Mouse (Mus musculus): Measurements from ENCODE around the gene Tgfbi. TPM values are rescaled to one million over a fixed set of nuclear protein-coding genes. Genes with fewer than 3 reads are reported as not detected.

Gene Tgfbi
- polyA plus RNA-seq, 1 experiment from 2014 or later: 65.0 TPM

DNA sequence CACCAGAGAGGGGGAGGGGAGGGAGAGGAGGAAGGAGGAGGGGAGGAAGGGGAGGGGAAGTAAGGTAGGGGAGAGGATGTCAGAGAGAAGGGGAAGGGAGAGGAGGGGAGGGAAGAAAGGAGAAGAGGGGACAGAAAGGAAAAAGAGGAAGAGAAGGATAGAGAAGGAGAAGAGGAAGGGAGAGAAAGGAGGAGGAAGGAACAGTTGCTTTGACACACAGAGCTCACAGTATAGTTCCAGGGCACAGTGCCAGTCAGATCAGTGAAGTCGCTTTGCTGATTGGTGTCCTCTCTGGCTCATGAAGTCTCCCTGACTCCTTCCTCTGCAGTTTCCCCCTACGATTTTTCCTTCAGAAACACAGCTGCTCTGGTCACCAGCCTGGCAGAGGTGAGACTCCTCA is 17.4 kb upstream of the Tgfbi start:
- no peak for ATAC-seq (replicated peaks; ENCODE audit: insufficient number of reproducible peaks, low FRiP score, low TSS enrichment)
- Histone ChIP-seq H3K27me3 (ENCODE audit: control insufficient read depth, insufficient read depth, low read length) (no peaks in the 10 kb centered on the region), H3K9me3 (replicated peaks; ENCODE audit: control insufficient read depth, low read length) (no peaks in the 10 kb centered on the region), H3K27ac (ENCODE audit: low read depth, low read length) (no peak overlapping the region), H3K36me3 (ENCODE audit: control insufficient read depth, insufficient read depth, low read length) (no peaks in the 10 kb centered on the region), H3K9ac (ENCODE audit: low read depth, low read length) (no peak overlapping the region), H3K4me1 (ENCODE audit: control insufficient read depth, insufficient read depth, low read length) (peaks cover 48% of the 10 kb centered on the region), H3K4me3 (ENCODE audit: low read depth, low read length) (no peak overlapping the region), H3K4me2 (no peak overlapping the region)
- WGBS (ENCODE audit: insufficient replicate concordance): 44% methylated on average over 2 of the region's 2 CpGs

DNA sequence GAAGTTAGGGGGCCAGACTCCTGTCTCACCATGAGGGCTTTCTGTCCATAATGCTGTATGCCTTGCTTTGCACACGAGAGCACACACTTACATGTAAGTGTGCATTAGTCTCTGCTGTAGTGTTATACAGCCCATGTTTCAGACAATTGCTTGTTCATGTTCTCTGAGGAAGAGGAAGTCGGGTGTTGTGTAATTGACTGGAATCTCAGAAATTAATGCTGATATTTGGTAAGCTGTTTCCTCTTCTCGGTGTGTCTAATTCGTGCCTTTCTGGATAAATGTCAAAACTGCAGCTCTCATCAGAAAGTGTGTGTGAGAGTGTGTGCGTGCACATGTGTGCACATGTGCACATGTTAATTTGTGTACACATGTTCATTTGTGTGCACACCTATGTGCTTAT is 16.1 kb upstream of the Tgfbi start:
- H3K4me1 ChIP-seq (ENCODE audit: control insufficient read depth, insufficient read depth, low read length): peaks cover 49% of the 10 kb centered on the region

DNA sequence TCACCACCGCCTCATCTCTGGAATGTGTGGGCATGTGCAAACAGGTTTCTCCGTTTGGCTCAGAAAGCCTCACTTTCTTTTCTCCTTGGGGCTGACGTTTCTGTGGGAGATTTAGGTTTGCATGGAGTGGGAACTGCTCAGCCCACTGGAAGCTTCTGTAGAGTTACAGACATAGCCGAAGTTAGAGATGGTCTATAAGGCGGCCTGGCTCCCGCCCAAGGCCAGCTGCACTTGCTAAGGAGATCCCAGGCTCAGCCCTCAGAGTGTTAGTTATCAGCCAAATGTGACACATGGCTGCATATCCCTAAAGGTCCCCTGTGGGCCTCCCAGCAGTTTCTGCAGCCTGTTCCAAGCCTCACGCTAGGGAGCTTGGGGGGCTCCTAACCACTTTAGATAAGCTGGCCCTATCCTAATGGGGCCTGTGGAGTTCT is 15.3 kb upstream of the Tgfbi start:
- no peaks in the 10 kb centered on the region for H3K9me3 ChIP-seq (replicated peaks; ENCODE audit: control insufficient read depth, low read length)
- no peaks in the 10 kb centered on the region for H3K27me3 ChIP-seq (ENCODE audit: control insufficient read depth, insufficient read depth, low read length)
- peaks cover 45% of the 10 kb centered on the region for H3K4me1 ChIP-seq (ENCODE audit: control insufficient read depth, insufficient read depth, low read length)
- ATAC-seq (replicated peaks; ENCODE audit: insufficient number of reproducible peaks, low FRiP score, low TSS enrichment): no peak
- no peak overlapping the region for H3K9ac ChIP-seq (ENCODE audit: low read depth, low read length)
- WGBS (ENCODE audit: insufficient replicate concordance): 36% methylated on average over 7 of the region's 7 CpGs
- peak overlapping the region; percentile 18; the same call in 1 of the 2 replicates for H3K27ac ChIP-seq (ENCODE audit: low read depth, low read length)
- H3K36me3 ChIP-seq (ENCODE audit: control insufficient read depth, insufficient read depth, low read length): no peaks in the 10 kb centered on the region
- H3K4me2 ChIP-seq: 0 out of 2 replicates have a peak overlapping the region, but pooled peaks have one; percentile 1
- no peak overlapping the region for H3K4me3 ChIP-seq (ENCODE audit: low read depth, low read length)

More for the DNA sequence above, 16.1 kb upstream of the Tgfbi start:
- WGBS (ENCODE audit: insufficient replicate concordance): 82% methylated on average over 5 of the region's 5 CpGs
- H3K36me3 ChIP-seq (ENCODE audit: control insufficient read depth, insufficient read depth, low read length): no peaks in the 10 kb centered on the region
- H3K27ac ChIP-seq (ENCODE audit: low read depth, low read length): no peak overlapping the region
- no peak overlapping the region for H3K4me2 ChIP-seq
- H3K9ac ChIP-seq (ENCODE audit: low read depth, low read length): no peak overlapping the region
- H3K9me3 ChIP-seq (replicated peaks; ENCODE audit: control insufficient read depth, low read length): no peaks in the 10 kb centered on the region
- ATAC-seq (replicated peaks; ENCODE audit: insufficient number of reproducible peaks, low FRiP score, low TSS enrichment): no peak
- H3K4me3 ChIP-seq (ENCODE audit: low read depth, low read length): no peak overlapping the region
- H3K27me3 ChIP-seq (ENCODE audit: control insufficient read depth, insufficient read depth, low read length): no peaks in the 10 kb centered on the region

DNA sequence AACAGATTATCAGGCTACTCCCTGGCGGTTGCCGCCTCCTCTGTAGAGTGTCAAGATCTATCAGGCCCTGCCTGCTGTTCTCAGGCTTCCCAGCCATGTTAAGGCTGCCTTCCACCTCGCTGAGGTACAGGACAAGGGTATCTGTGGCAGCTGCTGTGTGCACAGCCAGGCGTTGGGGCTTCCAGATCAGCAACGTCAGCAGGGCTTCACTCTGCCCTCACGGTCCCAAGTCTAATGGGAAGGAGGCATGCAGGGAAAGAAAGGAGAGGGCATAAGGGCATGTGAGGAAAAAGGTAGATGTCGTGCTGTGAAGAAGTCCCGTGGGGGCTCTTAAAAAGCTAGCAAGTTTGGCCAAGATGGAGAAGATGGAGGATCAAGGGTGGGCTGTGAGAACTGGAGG is 14.1 kb upstream of the Tgfbi start:
- H3K9ac ChIP-seq (ENCODE audit: low read depth, low read length): no peak overlapping the region
- 42% methylated on average over 8 of the region's 8 CpGs for WGBS (ENCODE audit: insufficient replicate concordance)

DNA sequence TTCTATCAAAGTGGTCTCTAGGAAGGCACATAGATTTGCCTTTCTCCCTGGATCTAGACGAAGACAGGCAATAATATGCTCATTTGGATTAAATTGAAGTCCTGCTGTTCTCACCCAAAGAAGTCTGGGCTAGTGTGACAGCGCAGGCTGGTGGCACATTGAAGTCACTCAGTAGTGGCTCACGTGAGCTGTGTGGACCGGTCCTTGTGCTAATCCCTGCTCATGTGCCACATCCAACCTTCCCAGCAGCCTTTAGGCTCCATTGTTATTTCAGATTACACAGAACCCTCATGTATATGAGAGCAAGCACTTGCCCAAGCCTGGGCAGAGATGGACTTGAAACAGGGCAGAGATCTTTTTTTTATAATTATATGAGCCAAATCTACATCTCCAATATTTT is 12.0 kb upstream of the Tgfbi start:
- no peak for ATAC-seq (replicated peaks; ENCODE audit: insufficient number of reproducible peaks, low FRiP score, low TSS enrichment)

More for the DNA sequence above, 14.1 kb upstream of the Tgfbi start:
- no peak overlapping the region for H3K4me2 ChIP-seq
- no peak for ATAC-seq (replicated peaks; ENCODE audit: insufficient number of reproducible peaks, low FRiP score, low TSS enrichment)
- H3K4me1 ChIP-seq (ENCODE audit: control insufficient read depth, insufficient read depth, low read length): peaks cover 34% of the 10 kb centered on the region
- H3K4me3 ChIP-seq (ENCODE audit: low read depth, low read length): no peak overlapping the region
- H3K36me3 ChIP-seq (ENCODE audit: control insufficient read depth, insufficient read depth, low read length): no peaks in the 10 kb centered on the region
- H3K9me3 ChIP-seq (replicated peaks; ENCODE audit: control insufficient read depth, low read length): no peaks in the 10 kb centered on the region
- 0 out of 2 replicates have a peak overlapping the region, but pooled peaks have one; percentile 50 for H3K27ac ChIP-seq (ENCODE audit: low read depth, low read length)
- no peaks in the 10 kb centered on the region for H3K27me3 ChIP-seq (ENCODE audit: control insufficient read depth, insufficient read depth, low read length)

DNA sequence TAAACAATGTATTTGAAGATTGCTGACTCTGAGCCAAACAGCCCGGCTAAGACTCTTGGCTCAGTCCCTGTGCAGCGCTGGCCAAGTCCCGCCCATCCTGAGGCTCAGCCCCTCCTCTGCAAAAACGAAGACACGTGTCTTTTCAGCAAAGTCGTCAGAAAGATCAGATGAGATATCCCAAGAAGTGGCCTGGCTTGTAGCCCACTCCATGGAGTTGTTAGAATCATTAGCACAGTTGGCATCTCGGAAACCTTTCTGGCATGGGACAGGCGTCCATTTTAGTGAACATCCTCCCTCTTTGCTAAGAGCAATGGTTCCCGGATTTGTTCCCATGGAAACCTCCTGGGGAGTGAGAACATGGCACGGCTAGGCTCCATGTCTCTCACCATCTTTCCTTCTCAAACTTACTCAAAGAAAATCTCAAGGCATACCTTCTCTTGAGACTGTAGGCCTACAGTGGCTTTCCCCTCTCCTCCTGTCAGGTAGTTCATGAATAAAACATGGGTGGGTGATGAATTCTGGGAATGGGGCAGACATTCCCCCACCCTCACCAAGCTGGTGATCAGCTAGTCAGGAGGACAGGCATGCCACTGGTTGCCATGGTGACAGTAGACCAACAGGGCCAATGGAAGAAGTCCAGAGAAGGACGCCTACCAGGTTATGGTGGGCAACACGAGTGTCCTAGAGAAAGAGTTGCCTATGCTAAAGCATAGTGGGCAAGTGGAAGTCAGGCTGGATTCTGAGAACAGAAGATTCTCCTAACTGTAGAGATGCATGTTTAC is 11.3 kb upstream of the Tgfbi start:
- no peaks in the 10 kb centered on the region for H3K27me3 ChIP-seq (ENCODE audit: control insufficient read depth, insufficient read depth, low read length)
- H3K4me3 ChIP-seq (ENCODE audit: low read depth, low read length): no peak overlapping the region
- H3K4me1 ChIP-seq (ENCODE audit: control insufficient read depth, insufficient read depth, low read length): peaks cover 42% of the 10 kb centered on the region
- no peaks in the 10 kb centered on the region for H3K9me3 ChIP-seq (replicated peaks; ENCODE audit: control insufficient read depth, low read length)
- ATAC-seq (replicated peaks; ENCODE audit: insufficient number of reproducible peaks, low FRiP score, low TSS enrichment): no peak
- 62% methylated on average over 12 of the region's 12 CpGs for whole genome bisulfite sequencing (ENCODE audit: insufficient replicate concordance)
- H3K36me3 ChIP-seq (ENCODE audit: control insufficient read depth, insufficient read depth, low read length): no peaks in the 10 kb centered on the region
- H3K4me2 ChIP-seq: no peak overlapping the region
- no peak overlapping the region for H3K27ac ChIP-seq (ENCODE audit: low read depth, low read length)
- H3K9ac ChIP-seq (ENCODE audit: low read depth, low read length): no peak overlapping the region

More for the DNA sequence above, 12.0 kb upstream of the Tgfbi start:
- Histone ChIP-seq H3K4me2 (no peak overlapping the region), H3K36me3 (ENCODE audit: control insufficient read depth, insufficient read depth, low read length) (no peaks in the 10 kb centered on the region), H3K4me1 (ENCODE audit: control insufficient read depth, insufficient read depth, low read length) (peaks cover 42% of the 10 kb centered on the region), H3K27me3 (ENCODE audit: control insufficient read depth, insufficient read depth, low read length) (no peaks in the 10 kb centered on the region), H3K9ac (ENCODE audit: low read depth, low read length) (no peak overlapping the region), H3K9me3 (replicated peaks; ENCODE audit: control insufficient read depth, low read length) (no peaks in the 10 kb centered on the region), H3K27ac (ENCODE audit: low read depth, low read length) (no peak overlapping the region), H3K4me3 (ENCODE audit: low read depth, low read length) (no peak overlapping the region)
- 79% methylated on average over 4 of the region's 4 CpGs for WGBS (ENCODE audit: insufficient replicate concordance)

DNA sequence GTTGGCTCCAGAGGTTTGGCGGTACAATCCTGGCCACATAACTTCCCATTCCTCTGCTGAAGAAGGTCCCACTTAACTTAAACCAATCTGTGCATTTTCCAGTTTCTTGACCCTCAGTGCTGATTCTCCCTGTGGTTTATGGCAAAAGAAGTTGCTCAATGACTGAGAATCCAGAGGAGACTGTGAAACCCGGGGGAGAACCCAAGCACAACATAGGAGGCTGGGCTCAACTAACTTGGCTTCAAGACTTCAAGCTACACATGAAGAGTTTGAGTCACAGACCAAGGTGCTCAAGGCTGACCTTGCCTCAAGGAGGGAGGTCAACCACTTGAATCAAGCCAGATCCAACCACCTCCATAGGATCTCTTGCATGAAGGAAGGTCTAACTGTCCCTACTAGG is 9.8 kb upstream of the Tgfbi start:
- Histone ChIP-seq H3K27ac (ENCODE audit: low read depth, low read length) (no peak overlapping the region; the same call in 1 of the 2 replicates), H3K9ac (ENCODE audit: low read depth, low read length) (no peak overlapping the region), H3K4me2 (no peak overlapping the region), H3K36me3 (ENCODE audit: control insufficient read depth, insufficient read depth, low read length) (no peaks in the 10 kb centered on the region), H3K4me3 (ENCODE audit: low read depth, low read length) (no peak overlapping the region), H3K27me3 (ENCODE audit: control insufficient read depth, insufficient read depth, low read length) (no peaks in the 10 kb centered on the region), H3K9me3 (replicated peaks; ENCODE audit: control insufficient read depth, low read length) (no peaks in the 10 kb centered on the region), H3K4me1 (ENCODE audit: control insufficient read depth, insufficient read depth, low read length) (peaks cover 27% of the 10 kb centered on the region)
- WGBS (ENCODE audit: insufficient replicate concordance): 86% methylated on average over 2 of the region's 2 CpGs
- ATAC-seq (replicated peaks; ENCODE audit: insufficient number of reproducible peaks, low FRiP score, low TSS enrichment): no peak

DNA sequence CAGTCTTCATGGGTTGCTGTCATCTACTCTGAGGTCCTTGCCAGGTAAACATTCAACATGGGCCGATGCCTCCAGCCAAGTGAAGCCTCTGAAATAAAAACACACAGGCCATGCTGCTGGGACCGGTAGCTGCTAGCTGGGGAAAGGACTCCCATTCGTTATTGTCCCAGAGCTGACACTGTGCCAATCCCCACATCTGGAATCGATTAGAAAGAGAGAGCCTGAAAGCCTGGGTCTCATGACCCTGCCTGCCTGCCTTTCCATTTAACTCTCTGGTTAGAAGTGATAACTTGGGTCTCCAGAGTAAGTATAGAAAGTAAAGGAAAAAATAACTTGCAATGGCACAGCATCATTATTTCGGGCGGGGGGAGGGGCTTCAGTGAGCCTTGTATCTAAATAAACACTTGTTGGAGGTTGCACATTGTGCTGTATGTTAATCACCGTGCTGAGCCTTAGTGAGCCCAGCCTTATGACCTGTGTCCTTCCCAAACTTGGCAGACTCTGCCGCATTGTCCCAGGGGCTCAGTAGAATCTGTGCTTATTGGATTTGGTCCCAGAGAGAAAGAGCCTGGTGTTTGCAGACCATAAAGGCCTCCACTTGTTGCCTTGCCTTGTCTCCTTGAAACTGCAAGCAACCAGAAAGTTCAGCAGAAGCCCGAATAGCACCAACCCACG is 9.0 kb upstream of the Tgfbi start:
- Histone ChIP-seq H3K9ac (ENCODE audit: low read depth, low read length) (no peak overlapping the region), H3K4me2 (no peak overlapping the region), H3K4me3 (ENCODE audit: low read depth, low read length) (no peak overlapping the region), H3K4me1 (ENCODE audit: control insufficient read depth, insufficient read depth, low read length) (peaks cover 20% of the 10 kb centered on the region), H3K27ac (ENCODE audit: low read depth, low read length) (peak overlapping the region; percentile 89), H3K27me3 (ENCODE audit: control insufficient read depth, insufficient read depth, low read length) (no peaks in the 10 kb centered on the region), H3K9me3 (replicated peaks; ENCODE audit: control insufficient read depth, low read length) (no peaks in the 10 kb centered on the region), H3K36me3 (ENCODE audit: control insufficient read depth, insufficient read depth, low read length) (no peaks in the 10 kb centered on the region)
- no peak for ATAC-seq (replicated peaks; ENCODE audit: insufficient number of reproducible peaks, low FRiP score, low TSS enrichment)
- WGBS (ENCODE audit: insufficient replicate concordance): 49% methylated on average over 10 of the region's 10 CpGs

All from heart, embryonic 11.5 days (tissue).